Mouse (Mus musculus) gastrocnemius, adult 8-10 months (tissue): ENCODE measurements around the gene Fam126a. TPM values are rescaled to one million over a fixed set of nuclear protein-coding genes. Genes with fewer than 3 reads are reported as not detected.

Experiments used
- DNase-seq, 2 experiments: peaks; one replicate each; pipeline ENCODE4 v3.0.0; 2022; ENCODE audit warnings: low spot score in 2 of 2
- total RNA-seq, 4 experiments: library from RNA; stranded (reverse); gene quantifications; 2 replicates each; pipeline ENCODE4 v1.2.4; 2022

Fam126a gene
- total RNA-seq, 4 experiments from 2014 or later, result 4.1 to 5.9 (median 4.7) TPM

GRCm38 (mm10) chr5:24041341-24041852 is 10.9 kb upstream of the Fam126a start:
- no peak for DNase-seq

GRCm38 (mm10) chr5:24040601-24041000 is 10.1 kb upstream of the Fam126a start:
- DNase-seq, result no peak

GRCm38 (mm10) chr5:24039423-24039822 is 8.9 kb upstream of the Fam126a start:
- DNase-seq, result peak in 1 of 2 experiments; percentile 6

GRCm38 (mm10) chr5:24038819-24039218 is 8.3 kb upstream of the Fam126a start:
- no peak for DNase-seq

GRCm38 (mm10) chr5:24038190-24038589 is 7.7 kb upstream of the Fam126a start:
- no peak for DNase-seq

- DNase-seq, result no peak
Observed at GRCm38 (mm10) chr5:24036731-24037130, 6.2 kb upstream of the Fam126a start.

GRCm38 (mm10) chr5:24034970-24035369 is 4.5 kb upstream of the Fam126a start:
- DNase-seq, result no peak

GRCm38 (mm10) chr5:24034091-24034490 is 3.6 kb upstream of the Fam126a start:
- DNase-seq, result no peak

GRCm38 (mm10) chr5:24029946-24030578 is 428 bp downstream of the Fam126a start:
- peak in 1 of 2 experiments; percentile 8 for DNase-seq

GRCm38 (mm10) chr5:24029331-24029771 is 1.1 kb downstream of the Fam126a start:
- no peak for DNase-seq

GRCm38 (mm10) chr5:24024957-24025356 is 5.5 kb downstream of the Fam126a start:
- no peak for DNase-seq

- no peak for DNase-seq
Observed at GRCm38 (mm10) chr5:24023226-24023625, 7.3 kb downstream of the Fam126a start.

- no peak for DNase-seq
Observed at GRCm38 (mm10) chr5:24021683-24022082, 8.8 kb downstream of the Fam126a start.

GRCm38 (mm10) chr5:24020380-24020779 is 10.1 kb downstream of the Fam126a start:
- no peak for DNase-seq

GRCm38 (mm10) chr5:24019341-24020185 is 10.9 kb downstream of the Fam126a start:
- no peak for DNase-seq

GRCm38 (mm10) chr5:24018621-24019261 is 11.7 kb downstream of the Fam126a start:
- DNase-seq, result no peak

GRCm38 (mm10) chr5:24016912-24017311 is 13.6 kb downstream of the Fam126a start:
- no peak for DNase-seq

GRCm38 (mm10) chr5:24013338-24014003 is 17.0 kb downstream of the Fam126a start:
- no peak for DNase-seq

GRCm38 (mm10) chr5:23999083-23999671 is 31.3 kb downstream of the Fam126a start:
- DNase-seq, result no peak

- no peak for DNase-seq
Observed at GRCm38 (mm10) chr5:23995951-23996350, 34.5 kb downstream of the Fam126a start.

- DNase-seq, result no peak
Observed at GRCm38 (mm10) chr5:23994929-23995328, 35.6 kb downstream of the Fam126a start.
